Mouse (Mus musculus): ENCODE results near the gene Tmem179b. TPM values are rescaled to one million over a fixed set of nuclear protein-coding genes. Genes with fewer than 3 reads are reported as not detected.

The Tmem179b gene
- 25.9 and 32.7 TPM in 2 replicates for polyA plus RNA-seq (2014; fragmentation: Nextera tagmentation; extraction: Ambion mirVana)

DNA sequence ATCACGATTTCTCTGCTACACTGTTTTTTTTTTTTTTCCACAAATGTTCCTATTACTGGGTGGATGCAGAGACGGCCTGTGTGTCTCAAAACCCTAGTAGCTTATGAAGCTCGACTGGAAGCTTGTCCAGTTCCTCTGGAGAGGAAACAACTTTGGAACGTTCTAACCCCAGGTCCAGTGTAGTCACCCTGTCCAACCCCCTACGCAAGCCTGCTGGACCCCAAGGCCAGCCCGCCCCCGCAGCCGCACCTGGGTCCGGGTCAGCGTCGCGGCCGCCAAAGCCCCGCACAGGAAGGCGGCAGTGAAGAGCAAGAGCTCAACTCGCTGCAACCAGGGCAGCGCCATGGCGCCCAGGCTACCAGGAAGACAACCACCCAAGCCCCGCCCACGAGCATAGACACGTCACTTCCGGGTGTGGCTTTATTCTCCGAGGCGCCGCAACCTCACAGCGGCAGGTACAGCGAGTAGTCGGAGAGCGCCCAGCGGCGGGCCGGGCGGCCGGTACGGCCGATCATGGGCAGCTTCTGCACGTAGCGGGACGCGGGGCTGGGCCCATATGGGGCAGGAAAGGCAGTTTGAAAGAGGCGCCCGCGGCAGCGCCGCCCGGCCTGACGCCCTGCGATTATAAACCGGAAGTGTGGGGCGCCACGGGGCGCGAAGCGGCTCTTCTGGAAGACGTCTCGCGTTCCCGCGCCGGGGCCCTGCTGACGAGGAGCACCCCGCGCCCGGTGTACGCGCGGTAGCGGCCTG, at the start of gene Tmem179b:
Gene Tmem179b, minus strand, starts transcription at position 382 of the 750 bp plus-strand sequence.
- WGBS = under 1% methylated on average over 67 of the region's 68 CpGs
- peaks cover 30% of the 10 kb centered on the region for H3K36me3 ChIP-seq (ENCODE audit: control insufficient read depth, insufficient read depth, low read length)
- peak within 1 kb of the TSS; percentile 99 for H3K27ac ChIP-seq (ENCODE audit: low read depth, low read length)
- H3K9me3 ChIP-seq (ENCODE audit: control insufficient read depth, low read length) = no peaks in the 10 kb centered on the region
- H3K9ac ChIP-seq (replicated peaks; ENCODE audit: low read depth, low read length) = peak within 1 kb of the TSS; percentile 95
- H3K27me3 ChIP-seq (ENCODE audit: control insufficient read depth, insufficient read depth, low read length) = no peaks in the 10 kb centered on the region
- ATAC-seq (ENCODE audit: low read depth) = peak; percentile 94
- H3K4me1 ChIP-seq (ENCODE audit: control insufficient read depth, insufficient read depth, low read length) = peaks cover 33% of the 10 kb centered on the region
- peak within 1 kb of the TSS; percentile 64 for H3K4me3 ChIP-seq (ENCODE audit: low read depth, low read length)
- peak within 1 kb of the TSS; percentile 99 for H3K4me2 ChIP-seq (ENCODE audit: low read depth, low read length)

DNA sequence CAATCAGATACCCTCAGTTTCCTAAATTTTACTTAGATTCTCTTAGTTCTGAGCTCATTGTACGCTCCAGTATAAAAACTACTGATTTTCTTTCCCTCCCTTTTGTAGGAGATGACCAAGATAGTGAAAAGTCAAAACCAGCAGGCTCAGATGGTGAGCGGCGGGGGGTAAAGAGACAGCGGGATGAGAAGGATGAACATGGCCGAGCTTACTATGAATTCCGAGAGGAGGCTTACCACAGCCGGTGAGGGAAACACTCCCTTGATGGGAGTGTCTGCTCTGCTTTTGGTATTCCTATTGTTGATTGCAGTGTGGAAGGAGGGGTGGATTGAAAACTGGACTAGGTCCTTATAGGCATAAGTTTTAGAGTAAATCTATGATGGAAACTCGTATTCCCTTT, 48.4 kb upstream of the Tmem179b start:
- Histone ChIP-seq H3K4me3 (ENCODE audit: low read depth, low read length) (peak overlapping the region; percentile 99; the same call in 1 of the 2 replicates), H3K36me3 (ENCODE audit: control insufficient read depth, insufficient read depth, low read length) (peaks cover 40% of the 10 kb centered on the region), H3K9ac (replicated peaks; ENCODE audit: low read depth, low read length) (0 out of 2 replicates have a peak overlapping the region, but pooled peaks have one; percentile 37), H3K9me3 (ENCODE audit: control insufficient read depth, low read length) (no peaks in the 10 kb centered on the region), H3K27me3 (ENCODE audit: control insufficient read depth, insufficient read depth, low read length) (no peaks in the 10 kb centered on the region), H3K4me1 (ENCODE audit: control insufficient read depth, insufficient read depth, low read length) (peaks cover 29% of the 10 kb centered on the region), H3K4me2 (ENCODE audit: low read depth, low read length) (peak overlapping the region; percentile 98), H3K27ac (ENCODE audit: low read depth, low read length) (no peak overlapping the region)
- no peak for ATAC-seq (ENCODE audit: low read depth)
- 72% methylated on average over 8 of the region's 8 CpGs for WGBS

DNA sequence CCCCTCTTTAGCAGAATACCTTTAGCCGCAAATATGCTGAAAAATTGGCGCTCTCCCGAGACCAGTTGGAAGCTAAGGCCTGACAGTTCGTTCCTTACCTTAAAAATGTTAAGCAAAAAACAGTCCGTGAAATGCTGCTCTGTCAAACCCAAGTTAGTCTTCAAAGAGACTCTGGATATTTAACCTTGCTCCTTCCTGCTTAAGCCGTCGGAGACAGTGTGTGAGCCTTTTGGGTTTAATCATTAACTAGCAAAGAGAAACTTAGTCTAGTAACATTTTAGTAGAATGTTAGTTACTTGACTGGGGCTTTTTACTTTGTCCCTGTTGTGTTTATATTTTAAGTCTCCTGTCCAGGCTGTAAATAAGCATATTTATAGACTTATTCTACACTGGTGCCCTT, 46.9 kb upstream of the Tmem179b start:
- peak overlapping the region; percentile 99 for H3K4me3 ChIP-seq (ENCODE audit: low read depth, low read length)
- peaks cover 41% of the 10 kb centered on the region for H3K4me1 ChIP-seq (ENCODE audit: control insufficient read depth, insufficient read depth, low read length)
- H3K9me3 ChIP-seq (ENCODE audit: control insufficient read depth, low read length) = no peaks in the 10 kb centered on the region
- peaks cover 25% of the 10 kb centered on the region for H3K36me3 ChIP-seq (ENCODE audit: control insufficient read depth, insufficient read depth, low read length)
- peak overlapping the region; percentile 98 for H3K4me2 ChIP-seq (ENCODE audit: low read depth, low read length)
- no peaks in the 10 kb centered on the region for H3K27me3 ChIP-seq (ENCODE audit: control insufficient read depth, insufficient read depth, low read length)
- ATAC-seq (ENCODE audit: low read depth) = no peak
- H3K9ac ChIP-seq (replicated peaks; ENCODE audit: low read depth, low read length) = peak overlapping the region; percentile 90
- H3K27ac ChIP-seq (ENCODE audit: low read depth, low read length) = no peak overlapping the region
- 1% methylated on average over 7 of the region's 7 CpGs for WGBS

DNA sequence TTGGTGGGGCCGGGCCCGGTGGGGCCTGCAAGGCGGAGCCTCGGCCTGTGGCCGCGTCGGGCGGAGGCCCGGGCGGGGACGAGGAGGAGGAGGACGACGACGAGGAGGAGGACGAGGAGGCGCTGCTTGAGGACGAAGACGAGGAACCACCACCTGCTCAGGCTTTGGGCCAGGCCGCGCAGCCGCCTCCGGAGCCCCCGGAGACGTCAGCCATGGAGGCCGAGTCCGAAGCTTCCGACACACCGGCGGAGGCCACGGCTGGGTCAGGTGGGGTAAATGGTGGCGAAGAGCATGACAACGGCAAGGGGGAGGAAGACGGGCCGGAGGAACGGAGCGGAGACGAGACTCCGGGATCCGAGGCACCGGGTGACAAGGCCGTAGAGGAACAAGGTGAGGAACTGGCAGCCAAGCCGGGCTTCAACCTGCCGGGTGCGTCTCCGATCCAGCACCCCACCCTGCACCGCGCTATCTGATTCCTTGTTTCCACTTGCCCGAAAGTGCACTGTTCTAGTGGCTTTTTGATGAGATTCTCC, 46.2 kb upstream of the Tmem179b start:
- Histone ChIP-seq H3K36me3 (ENCODE audit: control insufficient read depth, insufficient read depth, low read length) (peaks cover 19% of the 10 kb centered on the region), H3K4me3 (ENCODE audit: low read depth, low read length) (peak overlapping the region; percentile 99), H3K9ac (replicated peaks; ENCODE audit: low read depth, low read length) (peak overlapping the region; percentile 90), H3K4me2 (ENCODE audit: low read depth, low read length) (peak overlapping the region; percentile 98), H3K27ac (ENCODE audit: low read depth, low read length) (peak overlapping the region; percentile 98), H3K27me3 (ENCODE audit: control insufficient read depth, insufficient read depth, low read length) (no peaks in the 10 kb centered on the region), H3K9me3 (ENCODE audit: control insufficient read depth, low read length) (no peaks in the 10 kb centered on the region), H3K4me1 (ENCODE audit: control insufficient read depth, insufficient read depth, low read length) (peaks cover 46% of the 10 kb centered on the region)
- WGBS = under 1% methylated on average over 44 of the region's 48 CpGs
- ATAC-seq (ENCODE audit: low read depth) = peak; percentile 39

DNA sequence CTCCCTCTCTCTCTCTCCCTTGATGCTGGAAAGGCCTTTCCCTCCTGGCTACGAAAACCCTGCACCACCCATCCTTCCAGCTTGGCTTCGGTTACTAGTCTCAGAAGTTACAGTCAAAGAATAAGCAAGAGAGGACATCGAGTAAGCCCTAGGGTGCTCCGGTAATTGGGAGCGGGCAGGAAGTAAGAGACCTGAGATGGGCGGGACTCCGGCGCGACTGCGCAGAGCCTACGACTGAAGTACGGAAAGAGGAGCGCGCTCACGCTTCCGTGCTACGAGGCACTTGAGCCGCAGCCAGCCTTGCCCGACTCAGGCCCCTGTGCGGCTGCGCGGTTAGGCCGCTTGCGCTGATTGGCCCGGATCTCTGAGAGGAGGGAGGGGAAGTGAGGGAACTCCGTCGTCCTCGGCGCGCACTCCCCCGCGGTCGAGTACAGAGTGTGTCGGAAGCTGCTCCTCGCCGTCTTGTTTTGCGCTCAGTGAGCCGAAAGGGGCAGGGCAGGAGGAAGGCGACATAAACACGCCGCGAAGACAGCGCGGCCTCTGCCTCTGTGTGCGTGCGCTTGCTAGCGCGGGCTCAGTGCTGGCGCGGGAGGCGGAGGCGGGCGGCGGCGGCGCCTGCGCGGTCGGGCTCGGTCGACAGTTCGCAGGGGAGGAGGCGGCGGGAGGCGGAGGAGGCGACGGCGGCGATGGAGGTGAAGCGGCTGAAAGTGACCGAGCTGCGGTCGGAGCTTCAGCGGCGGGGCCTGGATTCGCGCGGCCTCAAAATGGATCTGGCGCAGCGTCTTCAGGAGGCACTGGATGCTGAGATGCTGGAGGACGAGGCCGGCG, 45.5 kb upstream of the Tmem179b start, which contains the start of gene Hnrnpul2:
Gene Hnrnpul2, plus strand, starts transcription at position 415 of the 828 bp plus-strand sequence.
- H3K27ac ChIP-seq (ENCODE audit: low read depth, low read length) = peak within 1 kb of the TSS; percentile 98
- no peaks in the 10 kb centered on the region for H3K27me3 ChIP-seq (ENCODE audit: control insufficient read depth, insufficient read depth, low read length)
- H3K36me3 ChIP-seq (ENCODE audit: control insufficient read depth, insufficient read depth, low read length) = peaks cover 18% of the 10 kb centered on the region
- peak within 1 kb of the TSS; percentile 90 for H3K9ac ChIP-seq (replicated peaks; ENCODE audit: low read depth, low read length)
- peak within 1 kb of the TSS; percentile 99 for H3K4me3 ChIP-seq (ENCODE audit: low read depth, low read length)
- ATAC-seq (ENCODE audit: low read depth) = peak; percentile 97
- no peaks in the 10 kb centered on the region for H3K9me3 ChIP-seq (ENCODE audit: control insufficient read depth, low read length)
- peak within 1 kb of the TSS; percentile 98 for H3K4me2 ChIP-seq (ENCODE audit: low read depth, low read length)
- peaks cover 50% of the 10 kb centered on the region for H3K4me1 ChIP-seq (ENCODE audit: control insufficient read depth, insufficient read depth, low read length)
- WGBS = under 1% methylated on average over 81 of the region's 83 CpGs

DNA sequence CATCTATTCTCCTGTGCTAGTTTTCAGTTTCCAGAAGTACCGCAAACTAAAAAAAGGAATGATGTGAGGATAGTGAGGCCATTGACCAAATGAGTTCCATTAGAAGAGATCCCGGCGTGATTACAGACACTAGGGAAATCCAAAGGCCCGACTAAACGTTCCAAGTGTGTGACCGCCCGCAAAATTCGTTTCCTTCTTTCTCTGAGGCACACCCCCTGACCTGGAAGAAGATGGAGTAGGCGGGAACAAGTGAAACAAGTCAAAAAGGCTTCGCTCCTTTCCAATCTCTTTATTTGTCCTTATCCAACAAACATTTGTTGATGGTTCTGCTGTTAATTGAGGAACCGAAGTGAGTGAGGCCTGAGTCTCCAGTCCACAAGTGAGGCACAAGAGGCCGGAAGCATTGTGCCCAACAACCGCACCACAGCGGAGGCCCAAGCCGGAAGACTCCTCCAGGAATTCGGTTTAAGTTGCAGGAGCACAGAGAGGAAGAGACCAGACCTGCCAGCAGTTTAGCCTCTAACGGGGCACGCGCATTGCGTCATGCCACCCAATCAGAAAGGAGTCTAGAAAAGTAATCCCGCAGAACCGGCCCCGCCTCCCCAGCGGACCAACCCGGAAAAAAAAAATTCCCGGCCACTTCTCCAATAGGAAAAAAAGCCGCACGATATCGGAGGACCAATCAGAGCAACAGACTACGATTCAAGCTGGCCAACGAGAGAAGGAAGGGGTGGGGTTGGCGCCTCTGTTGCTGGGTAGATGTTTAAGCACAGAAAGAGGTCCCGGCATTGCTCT, 44.7 kb upstream of the Tmem179b start, which contains the start of gene Ttc9c:
Gene Ttc9c, minus strand, starts transcription at position 533 of the 795 bp plus-strand sequence.
- peak; percentile 95 for ATAC-seq (ENCODE audit: low read depth)
- peaks cover 50% of the 10 kb centered on the region for H3K4me1 ChIP-seq (ENCODE audit: control insufficient read depth, insufficient read depth, low read length)
- under 1% methylated on average over 33 of the region's 33 CpGs for WGBS

DNA sequence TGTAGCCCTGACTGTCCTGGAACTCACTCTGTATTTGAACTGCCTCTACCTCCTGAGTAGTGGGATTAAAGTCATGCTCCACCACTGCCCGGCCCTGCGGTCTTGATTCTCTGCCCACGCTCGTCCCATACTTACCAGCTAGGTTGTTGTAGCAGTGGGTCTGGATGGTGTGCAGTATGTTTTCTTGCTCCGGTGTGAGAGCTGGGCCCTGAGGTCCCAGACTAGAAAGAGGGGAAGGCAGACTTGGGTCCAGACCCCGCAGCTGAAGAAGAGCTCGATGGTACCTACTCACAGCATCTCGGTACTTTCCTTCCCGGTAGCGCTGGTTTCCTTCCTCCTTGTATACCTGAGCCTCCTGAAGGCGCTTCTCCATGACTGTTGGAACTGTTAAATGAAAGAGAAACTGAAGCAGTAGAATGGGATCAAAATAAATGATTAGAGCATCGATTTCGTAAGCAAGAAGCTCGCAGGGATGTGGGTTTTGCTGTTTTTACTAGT, 44.1 kb upstream of the Tmem179b start:
- Histone ChIP-seq H3K4me1 (ENCODE audit: control insufficient read depth, insufficient read depth, low read length) (peaks cover 50% of the 10 kb centered on the region), H3K4me2 (ENCODE audit: low read depth, low read length) (peak overlapping the region; percentile 98), H3K27me3 (ENCODE audit: control insufficient read depth, insufficient read depth, low read length) (no peaks in the 10 kb centered on the region), H3K9me3 (ENCODE audit: control insufficient read depth, low read length) (no peaks in the 10 kb centered on the region), H3K36me3 (ENCODE audit: control insufficient read depth, insufficient read depth, low read length) (peaks cover 14% of the 10 kb centered on the region), H3K9ac (replicated peaks; ENCODE audit: low read depth, low read length) (peak overlapping the region; percentile 65), H3K27ac (ENCODE audit: low read depth, low read length) (peak overlapping the region; percentile 98), H3K4me3 (ENCODE audit: low read depth, low read length) (peak overlapping the region; percentile 99)
- no peak for ATAC-seq (ENCODE audit: low read depth)
- WGBS = 38% methylated on average over 14 of the region's 14 CpGs

More for the DNA sequence above, 44.7 kb upstream of the Tmem179b start, which contains the start of gene Ttc9c:
- Histone ChIP-seq H3K36me3 (ENCODE audit: control insufficient read depth, insufficient read depth, low read length) (peaks cover 15% of the 10 kb centered on the region), H3K9me3 (ENCODE audit: control insufficient read depth, low read length) (no peaks in the 10 kb centered on the region), H3K4me2 (ENCODE audit: low read depth, low read length) (peak within 1 kb of the TSS; percentile 98), H3K4me3 (ENCODE audit: low read depth, low read length) (peak within 1 kb of the TSS; percentile 99), H3K27me3 (ENCODE audit: control insufficient read depth, insufficient read depth, low read length) (no peaks in the 10 kb centered on the region), H3K27ac (ENCODE audit: low read depth, low read length) (peak within 1 kb of the TSS; percentile 98), H3K9ac (replicated peaks; ENCODE audit: low read depth, low read length) (peak within 1 kb of the TSS; percentile 90)

DNA sequence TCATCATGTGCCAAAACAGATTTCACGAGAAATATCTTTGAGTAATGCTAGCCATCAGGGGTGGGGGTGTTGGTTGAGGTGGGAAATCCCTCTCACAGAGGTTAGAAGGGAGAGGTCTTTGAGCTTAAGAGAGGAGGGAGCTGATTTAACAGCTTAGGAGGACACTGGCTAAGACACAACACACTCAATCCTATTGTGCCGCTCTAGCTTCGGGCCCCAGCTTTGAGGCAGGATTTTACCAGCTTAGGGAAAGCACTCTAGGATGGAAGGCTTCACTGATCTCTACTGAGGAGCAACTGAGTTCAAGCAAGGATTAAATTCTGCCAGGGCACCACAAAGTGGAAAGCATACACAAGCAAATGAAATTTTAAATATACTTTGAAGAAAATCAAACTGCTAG, 42.7 kb upstream of the Tmem179b start:
- H3K9ac ChIP-seq (replicated peaks; ENCODE audit: low read depth, low read length) = no peak overlapping the region
- H3K27me3 ChIP-seq (ENCODE audit: control insufficient read depth, insufficient read depth, low read length) = no peaks in the 10 kb centered on the region
- peak overlapping the region; percentile 7; the same call in 1 of the 2 replicates for H3K4me2 ChIP-seq (ENCODE audit: low read depth, low read length)
- H3K27ac ChIP-seq (ENCODE audit: low read depth, low read length) = no peak overlapping the region
- ATAC-seq (ENCODE audit: low read depth) = no peak
- no peak overlapping the region for H3K4me3 ChIP-seq (ENCODE audit: low read depth, low read length)
- H3K4me1 ChIP-seq (ENCODE audit: control insufficient read depth, insufficient read depth, low read length) = peaks cover 37% of the 10 kb centered on the region
- WGBS = 84% methylated on average over 3 of the region's 3 CpGs
- no peaks in the 10 kb centered on the region for H3K9me3 ChIP-seq (ENCODE audit: control insufficient read depth, low read length)
- H3K36me3 ChIP-seq (ENCODE audit: control insufficient read depth, insufficient read depth, low read length) = peaks cover 22% of the 10 kb centered on the region

Measured in neural tube, embryonic 14.5 days (tissue).